Mouse (Mus musculus): ENCODE results near the gene Ppfia3.

DNA sequence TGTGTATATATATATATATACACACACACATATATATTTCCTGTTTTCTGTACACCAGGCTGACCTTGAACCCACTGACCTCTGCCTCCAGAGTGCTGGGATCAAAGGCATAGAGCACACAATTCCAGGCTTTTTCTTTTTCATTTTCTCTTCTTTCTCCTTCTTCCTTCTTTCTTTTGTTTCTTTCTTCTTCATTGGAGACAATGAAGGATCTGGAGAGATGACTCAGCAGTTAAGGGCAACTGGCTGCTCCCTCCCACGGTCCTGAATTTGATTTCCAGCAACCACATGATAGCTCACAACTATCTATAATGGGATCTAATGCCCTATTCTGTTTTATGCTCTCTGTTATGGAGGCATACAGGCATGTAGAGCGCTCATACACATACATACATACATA is 30.0 kb upstream of the Ppfia3 start:
- TF ChIP-seq CTCF (IDR thresholded peaks at IDR 0.05; ENCODE audit: insufficient read depth, low read depth, low read length) (no peak), POLR2A (IDR thresholded peaks at IDR 0.05; ENCODE audit: insufficient read depth, low read depth, low read length) (no peak)

Data from olfactory bulb, adult 2 months (tissue).